Mouse (Mus musculus) MEL (cell line): ENCODE measurements at regions not wholly inside any gene's neighbourhood (a gene's known extent, or its start where the extent isn't known, plus 50 kb on each side); places are given as distances from the start of the nearest gene placed in this dataset.

Source experiments
- DNase-seq: peaks from one replicate; pipeline ENCODE4 v3.0.0; 2011; ENCODE audit warnings: low read depth, low spot score
- H3K27ac ChIP-seq: 2 replicates; pipeline ENCODE4 v1.5.1; 2012; ENCODE audit warnings: low read depth, mild to moderate bottlenecking, control low read depth, low read length, moderate library complexity; ENCODE audit not compliant: control insufficient read depth
- H3K27me3 ChIP-seq, 2 experiments: fragments of 150-350 bp in 1 of 2; sonication (generic) in 1 of 2; 2 replicates each; pipeline ENCODE4 v1.6.1; 2012; ENCODE audit warnings: low read length in 2 of 2, mild to moderate bottlenecking in 2 of 2, improper control_type of control experiment in 1 of 2, moderate library complexity in 1 of 2; ENCODE audit not compliant: insufficient read depth in 2 of 2, control insufficient read depth in 1 of 2
- H3K36me3 ChIP-seq, 2 experiments: 2 replicates each; pipeline ENCODE4 v1.6.1; 2012 to 2014; ENCODE audit warnings: low read length in 2 of 2, improper control_type of control experiment in 1 of 2, inconsistent platforms in 1 of 2, mild to moderate bottlenecking in 1 of 2; ENCODE audit not compliant: insufficient read depth in 2 of 2, control insufficient read depth in 1 of 2
- H3K4me1 ChIP-seq, 2 experiments: fragments of 150-350 bp in 1 of 2; sonication (generic) in 1 of 2; 2 replicates each; pipeline ENCODE4 v1.6.1; 2012; ENCODE audit warnings: low read length in 2 of 2, improper control_type of control experiment in 1 of 2, mild to moderate bottlenecking in 1 of 2; ENCODE audit not compliant: insufficient read depth in 2 of 2, control insufficient read depth in 1 of 2
- H3K4me3 ChIP-seq, 2 experiments: fragments of 150-350 bp in 1 of 2; sonication (generic) in 1 of 2; 2 replicates each; pipeline ENCODE4 v1.5.1; 2012; ENCODE audit warnings: low read depth in 2 of 2, low read length in 2 of 2, mild to moderate bottlenecking in 2 of 2, moderate library complexity in 2 of 2, control low read depth in 1 of 2, improper control_type of control experiment in 1 of 2; ENCODE audit not compliant: control insufficient read depth in 1 of 2, insufficient read depth in 1 of 2
- H3K79me2 ChIP-seq: 2 replicates; pipeline ENCODE4 v1.6.1; 2012; ENCODE audit warnings: mild to moderate bottlenecking, low read length, moderate library complexity; ENCODE audit not compliant: control insufficient read depth, poor library complexity, insufficient read depth
- H3K9ac ChIP-seq: 2 replicates; pipeline ENCODE4 v1.6.1; 2012; ENCODE audit warnings: low read depth, mild to moderate bottlenecking, control low read depth, low read length, moderate library complexity; ENCODE audit not compliant: control insufficient read depth, poor library complexity, severe bottlenecking
- H3K9me3 ChIP-seq: fragments of 150-350 bp; sonication (generic); replicated peaks from 2 replicates; pipeline ENCODE4 v1.6.1; 2012; ENCODE audit warnings: mild to moderate bottlenecking, low read length, improper control_type of control experiment, moderate library complexity; ENCODE audit not compliant: insufficient read depth
- BHLHE40 ChIP-seq: IDR thresholded peaks from 2 replicates; pipeline ENCODE4 v1.6.1; 2012; ENCODE audit warnings: low read depth, mild to moderate bottlenecking, inconsistent platforms, low read length, improper control_type of control experiment, borderline replicate concordance
- CHD1 ChIP-seq: IDR thresholded peaks from 2 replicates; pipeline ENCODE4 v1.6.1; 2012; ENCODE audit warnings: low read depth, mild to moderate bottlenecking, inconsistent platforms, low read length, improper control_type of control experiment
- CHD2 ChIP-seq: IDR thresholded peaks from 2 replicates; pipeline ENCODE4 v1.6.1; 2011; ENCODE audit warnings: low read length, improper control_type of control experiment
- E2F4 ChIP-seq: IDR thresholded peaks from 2 replicates; pipeline ENCODE4 v1.6.1; 2011; ENCODE audit warnings: low read depth, low read length, improper control_type of control experiment, borderline replicate concordance
- EP300 ChIP-seq, 2 experiments: IDR thresholded peaks; 2 replicates each; pipeline ENCODE4 v1.6.1; 2011; ENCODE audit warnings: improper control_type of control experiment in 2 of 2, low read length in 2 of 2, low read depth in 1 of 2, mild to moderate bottlenecking in 1 of 2
- ETS1 ChIP-seq: IDR thresholded peaks from 2 replicates; pipeline ENCODE4 v1.6.1; 2012; ENCODE audit warnings: low read depth, mild to moderate bottlenecking, inconsistent platforms, low read length, improper control_type of control experiment, moderate library complexity
- GABPA ChIP-seq: IDR thresholded peaks from 2 replicates; pipeline ENCODE4 v1.6.1; 2012; ENCODE audit warnings: low read depth, mild to moderate bottlenecking, inconsistent platforms, low read length, improper control_type of control experiment, moderate library complexity
- GATA1 ChIP-seq: IDR thresholded peaks from 2 replicates; pipeline ENCODE4 v1.6.1; 2011; ENCODE audit warnings: low read depth, low read length, improper control_type of control experiment
- HCFC1 ChIP-seq: IDR thresholded peaks from 2 replicates; pipeline ENCODE4 v1.6.1; 2012; ENCODE audit warnings: low read depth, mild to moderate bottlenecking, inconsistent platforms, low read length, improper control_type of control experiment, moderate library complexity
- JUND ChIP-seq: IDR thresholded peaks from 2 replicates; pipeline ENCODE4 v1.6.1; 2011; ENCODE audit warnings: low read depth, mild to moderate bottlenecking, improper control_type of control experiment, low read length
- MAX ChIP-seq: IDR thresholded peaks from 2 replicates; pipeline ENCODE4 v1.6.1; 2011; ENCODE audit warnings: low read length, improper control_type of control experiment
- MAZ ChIP-seq: IDR thresholded peaks from 2 replicates; pipeline ENCODE4 v1.6.1; 2012; ENCODE audit warnings: low read depth, mild to moderate bottlenecking, inconsistent platforms, low read length, improper control_type of control experiment
- MXI1 ChIP-seq: IDR thresholded peaks from 2 replicates; pipeline ENCODE4 v1.6.1; 2011; ENCODE audit warnings: mild to moderate bottlenecking, low read depth, low read length, improper control_type of control experiment
- NELFE ChIP-seq: IDR thresholded peaks from 2 replicates; pipeline ENCODE4 v1.6.1; 2011; ENCODE audit warnings: low read depth, low read length, improper control_type of control experiment
- POLR2A ChIP-seq, 2 experiments: IDR thresholded peaks; 2 replicates each; pipeline ENCODE4 v1.6.1; 2011 to 2012; ENCODE audit warnings: low read length in 2 of 2, mild to moderate bottlenecking in 2 of 2, control low read depth in 1 of 2, improper control_type of control experiment in 1 of 2, low read depth in 1 of 2, moderate library complexity in 1 of 2; ENCODE audit not compliant: control insufficient read depth in 1 of 2, insufficient read depth in 1 of 2, poor library complexity in 1 of 2
- POLR2AphosphoS5 ChIP-seq: IDR thresholded peaks from 2 replicates; pipeline ENCODE4 v1.6.1; 2012; ENCODE audit warnings: low read depth, borderline replicate concordance, mild to moderate bottlenecking, inconsistent platforms, low read length, moderate library complexity, mixed read lengths
- RAD21 ChIP-seq: IDR thresholded peaks from 2 replicates; pipeline ENCODE4 v1.6.1; 2011; ENCODE audit warnings: mild to moderate bottlenecking, low read depth, low read length, improper control_type of control experiment
- RCOR1 ChIP-seq: IDR thresholded peaks from 2 replicates; pipeline ENCODE4 v1.6.1; 2012; ENCODE audit warnings: low read depth, mild to moderate bottlenecking, inconsistent platforms, low read length, improper control_type of control experiment
- SIN3A ChIP-seq: IDR thresholded peaks from 2 replicates; pipeline ENCODE4 v1.6.1; 2012; ENCODE audit warnings: low read length, improper control_type of control experiment, inconsistent platforms
- SMC3 ChIP-seq: IDR thresholded peaks from 2 replicates; pipeline ENCODE4 v1.6.1; 2011; ENCODE audit warnings: low read depth, low read length, improper control_type of control experiment
- TAL1 ChIP-seq: IDR thresholded peaks from 2 replicates; pipeline ENCODE4 v1.6.1; 2012; ENCODE audit warnings: mild to moderate bottlenecking, inconsistent platforms, low read length, moderate library complexity, mixed read lengths
- UBTF ChIP-seq: IDR thresholded peaks from 2 replicates; pipeline ENCODE4 v1.6.1; 2012; ENCODE audit warnings: low read depth, mild to moderate bottlenecking, inconsistent platforms, low read length, improper control_type of control experiment, moderate library complexity, borderline replicate concordance; ENCODE audit not compliant: insufficient read depth
- USF1 ChIP-seq: IDR thresholded peaks from 2 replicates; pipeline ENCODE4 v1.6.1; 2014; ENCODE audit warnings: low read depth, mild to moderate bottlenecking, inconsistent platforms, low read length, improper control_type of control experiment, moderate library complexity
- ZKSCAN1 ChIP-seq: IDR thresholded peaks from 2 replicates; pipeline ENCODE4 v1.6.1; 2012; ENCODE audit warnings: low read depth, mild to moderate bottlenecking, inconsistent platforms, low read length, improper control_type of control experiment, moderate library complexity
- ZNF384 ChIP-seq: IDR thresholded peaks from 2 replicates; pipeline ENCODE4 v1.6.1; 2012; ENCODE audit warnings: low read depth, mild to moderate bottlenecking, inconsistent platforms, low read length, improper control_type of control experiment

DNA sequence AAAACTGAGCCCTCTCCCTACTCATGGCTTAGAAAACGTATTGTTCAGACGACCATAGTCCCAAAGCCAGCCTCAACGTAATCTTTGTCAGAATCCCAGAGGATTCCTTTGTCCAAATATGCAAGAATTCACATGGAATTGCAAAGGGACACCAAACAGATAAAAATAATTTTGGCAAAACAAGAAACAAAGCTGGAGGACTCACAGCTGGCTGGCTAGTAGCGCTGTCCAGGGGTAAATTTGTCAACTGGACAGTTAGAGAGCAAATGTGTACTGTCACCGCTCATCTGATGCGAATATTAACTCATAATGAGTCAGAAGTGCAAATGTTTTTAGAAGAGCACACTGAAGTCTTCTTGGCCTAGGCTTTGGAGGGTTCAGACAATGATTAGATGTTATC, 60.5 kb upstream of the Plcl2 start:
- Histone ChIP-seq H3K4me3 (no peak overlapping the region), H3K79me2 (no peaks in the 10 kb centered on the region), H3K27me3 (no peaks in the 10 kb centered on the region), H3K9me3 (no peaks in the 10 kb centered on the region), H3K36me3 (peaks cover 0 to 15% of the 10 kb centered on the region in 2 experiments; a peak in 2 of 4 replicates), H3K9ac (no peak overlapping the region), H3K4me1 (peaks cover 9 to 23% of the 10 kb centered on the region in 2 experiments), H3K27ac (no peak overlapping the region)
- DNase-seq = no peak
- no peak for TF ChIP-seq CHD1
- TF ChIP-seq POLR2A (IDR thresholded peaks at IDR 0.05; ENCODE audit: control insufficient read depth in 1 of 2, insufficient read depth in 1 of 2, low read depth in 1 of 2, low read length in 2 of 2, poor library complexity in 1 of 2) = no peak
- TF ChIP-seq RAD21 = no peak
- no peak for TF ChIP-seq MXI1
- TF ChIP-seq ZKSCAN1 = no peak
- TF ChIP-seq POLR2AphosphoS5 = no peak
- TF ChIP-seq MAX = no peak
- no peak for TF ChIP-seq ZNF384

DNA sequence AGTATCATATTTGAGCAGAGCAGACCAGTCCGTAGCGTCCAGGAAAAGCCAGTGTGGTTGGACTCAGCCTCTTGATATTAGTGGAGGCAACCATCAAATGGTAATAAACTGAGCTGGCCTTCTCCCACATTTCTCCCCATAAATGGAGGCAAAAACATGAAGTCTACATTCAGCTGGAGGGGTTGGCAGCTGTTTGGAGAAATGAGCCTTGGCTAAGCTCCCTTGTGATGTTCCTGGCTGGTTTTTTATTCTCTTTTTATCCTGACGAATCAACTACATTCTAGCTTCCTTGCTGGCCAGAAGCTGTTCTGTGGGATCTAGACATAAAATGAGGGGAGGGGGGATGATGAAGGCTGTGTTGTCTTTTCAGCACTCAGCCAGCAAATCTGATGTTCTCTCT, 57.6 kb upstream of the Plcl2 start:
- Histone ChIP-seq H3K27ac (no peak overlapping the region), H3K4me3 (no peak overlapping the region), H3K36me3 (peaks cover 0 to 25% of the 10 kb centered on the region in 2 experiments; a peak in 2 of 4 replicates), H3K4me1 (peaks cover 10 to 44% of the 10 kb centered on the region in 2 experiments), H3K27me3 (no peaks in the 10 kb centered on the region), H3K9ac (no peak overlapping the region), H3K79me2 (no peaks in the 10 kb centered on the region), H3K9me3 (no peaks in the 10 kb centered on the region)
- no peak for DNase-seq
- TF ChIP-seq UBTF (no peak), MAZ (no peak), GABPA (no peak), MAX (no peak), NELFE (no peak), EP300 (IDR thresholded peaks at IDR 0.05; ENCODE audit: low read depth in 1 of 2, low read length in 2 of 2) (no peak), RAD21 (no peak)

DNA sequence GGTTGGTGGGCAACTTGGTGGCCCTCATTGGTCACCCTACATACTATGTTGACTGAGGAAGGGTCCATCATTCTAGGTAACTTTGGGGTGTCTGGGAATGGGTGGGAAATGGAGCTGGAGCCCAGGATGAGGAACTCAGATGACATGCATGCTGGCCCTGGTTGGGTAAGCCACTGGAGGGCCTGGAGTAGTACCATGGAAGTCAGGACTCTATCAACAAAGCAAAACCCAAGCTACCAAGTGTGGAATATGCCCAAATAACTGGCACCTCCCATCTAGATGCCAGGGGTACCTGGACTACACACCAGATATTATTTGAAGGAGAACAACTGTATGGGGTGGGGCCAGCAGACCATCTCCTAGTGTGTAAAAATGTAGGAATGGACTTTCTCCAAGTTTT, 55.7 kb upstream of the Plcl2 start:
- Histone ChIP-seq H3K27me3 (no peaks in the 10 kb centered on the region), H3K36me3 (peaks cover 0 to 29% of the 10 kb centered on the region in 2 experiments; a peak in 2 of 4 replicates), H3K9ac (peak overlapping the region; percentile 12; the same call in 1 of the 2 replicates), H3K79me2 (no peaks in the 10 kb centered on the region), H3K27ac (peak overlapping the region; percentile 62), H3K4me1 (peaks cover 16 to 49% of the 10 kb centered on the region in 2 experiments), H3K9me3 (no peaks in the 10 kb centered on the region), H3K4me3 (no peak overlapping the region)
- DNase-seq = no peak
- TF ChIP-seq RCOR1 = no peak
- no peak for TF ChIP-seq ZNF384
- TF ChIP-seq CHD2 = no peak
- no peak for TF ChIP-seq GATA1
- TF ChIP-seq E2F4 = no peak
- TF ChIP-seq USF1 = no peak
- no peak for TF ChIP-seq ETS1
- no peak for TF ChIP-seq MAZ
- no peak for TF ChIP-seq TAL1
- no peak for TF ChIP-seq BHLHE40
- no peak for TF ChIP-seq UBTF
- TF ChIP-seq CHD1 = no peak
- TF ChIP-seq POLR2AphosphoS5 = no peak
- TF ChIP-seq SMC3 = no peak
- no peak for TF ChIP-seq JUND
- TF ChIP-seq HCFC1 = no peak
- TF ChIP-seq SIN3A = no peak
- TF ChIP-seq EP300 (IDR thresholded peaks at IDR 0.05; ENCODE audit: low read depth in 1 of 2, low read length in 2 of 2) = no peak
- TF ChIP-seq, all 39 proteins: peak for 0
